Mouse (Mus musculus): Measurements from ENCODE around the gene Olfr1186. TPM values are rescaled to one million over a fixed set of nuclear protein-coding genes. Genes with fewer than 3 reads are reported as not detected.
"Not testable (repeated sequence)": the region's sequence is repeated elsewhere in the genome, so short reads cannot be mapped to it uniquely, and the experiment has no call there.

Gene Olfr1186
- polyA plus RNA-seq (2012; rRNA removed), result not detected in 2 replicates

- WGBS, result 65% methylated on average over 2 of the region's 2 CpGs
- TF ChIP-seq POLR2A (IDR thresholded peaks at IDR 0.05; ENCODE audit: borderline replicate concordance, extremely low read depth, low read depth, low read length) (no peak), CTCF (IDR thresholded peaks at IDR 0.05; ENCODE audit: insufficient read depth, low read length) (no peak)
- no peak for DNase-seq
- Histone ChIP-seq H3K4me3 (replicated peaks; ENCODE audit: extremely low read depth, low read depth, low read length) (no peak within 1 kb of the TSS), H3K4me1 (ENCODE audit: control insufficient read depth, insufficient read depth, low read length) (no peaks in the 10 kb centered on the region)
Observed at GRCm38 (mm10) chr2:88518251-88518650, at the start of gene Olfr1186. TSS of gene Olfr1186 (plus strand) at chr2:88518551.

- DNase-seq, result no peak
- Histone ChIP-seq H3K4me1 (ENCODE audit: control insufficient read depth, insufficient read depth, low read length) (no peaks in the 10 kb centered on the region), H3K4me3 (replicated peaks; ENCODE audit: extremely low read depth, low read depth, low read length) (no peak within 1 kb of the TSS)
- WGBS, result 79% methylated on average over 2 of the region's 2 CpGs
- TF ChIP-seq CTCF (IDR thresholded peaks at IDR 0.05; ENCODE audit: insufficient read depth, low read length) (no peak), POLR2A (IDR thresholded peaks at IDR 0.05; ENCODE audit: borderline replicate concordance, extremely low read depth, low read depth, low read length) (no peak)
Observed at GRCm38 (mm10) chr2:88483298-88483697, 35.1 kb upstream of the Olfr1186 start, which contains the start of gene Olfr1184. TSS of gene Olfr1184 (plus strand) at chr2:88483598.

GRCm38 (mm10) chr2:88493020-88493419 lies 25.3 kb upstream of the Olfr1186 start, which contains the start of gene Olfr1185-ps1:
TSS of gene Olfr1185-ps1 (plus strand) at chr2:88493320.
- WGBS, result 56% methylated on average over 2 of the region's 2 CpGs
- DNase-seq, result no peak
- TF ChIP-seq CTCF (IDR thresholded peaks at IDR 0.05; ENCODE audit: insufficient read depth, low read length) (no peak), POLR2A (IDR thresholded peaks at IDR 0.05; ENCODE audit: borderline replicate concordance, extremely low read depth, low read depth, low read length) (no peak)

GRCm38 (mm10) chr2:88525720-88526119 lies 7.4 kb downstream of the Olfr1186 start:
- 59% methylated on average over 3 of the region's 3 CpGs for WGBS
- H3K4me3 ChIP-seq (replicated peaks; ENCODE audit: extremely low read depth, low read depth, low read length), result no peak overlapping the region
- DNase-seq, result no peak
- TF ChIP-seq CTCF (IDR thresholded peaks at IDR 0.05; ENCODE audit: insufficient read depth, low read length) (no peak), POLR2A (IDR thresholded peaks at IDR 0.05; ENCODE audit: borderline replicate concordance, extremely low read depth, low read depth, low read length) (no peak)
- no peaks in the 10 kb centered on the region for H3K4me1 ChIP-seq (ENCODE audit: control insufficient read depth, insufficient read depth, low read length)

More at GRCm38 (mm10) chr2:88493020-88493419, 25.3 kb upstream of the Olfr1186 start, which contains the start of gene Olfr1185-ps1:
- H3K4me1 ChIP-seq (ENCODE audit: control insufficient read depth, insufficient read depth, low read length), result no peaks in the 10 kb centered on the region
- no peak within 1 kb of the TSS for H3K4me3 ChIP-seq (replicated peaks; ENCODE audit: extremely low read depth, low read depth, low read length)

- H3K4me3 ChIP-seq (replicated peaks; ENCODE audit: extremely low read depth, low read depth, low read length), result no peak within 1 kb of the TSS
- H3K4me1 ChIP-seq (ENCODE audit: control insufficient read depth, insufficient read depth, low read length), result no peaks in the 10 kb centered on the region
- 74% methylated on average over 2 of the region's 2 CpGs for WGBS
- TF ChIP-seq POLR2A (IDR thresholded peaks at IDR 0.05; ENCODE audit: borderline replicate concordance, extremely low read depth, low read depth, low read length), result no peak
- no peak for TF ChIP-seq CTCF (IDR thresholded peaks at IDR 0.05; ENCODE audit: insufficient read depth, low read length)
- no peak for DNase-seq
Observed at GRCm38 (mm10) chr2:88556635-88557034, 38.3 kb downstream of the Olfr1186 start, which contains the start of gene Olfr1188. TSS of gene Olfr1188 (plus strand) at chr2:88556935.

GRCm38 (mm10) chr2:88572696-88573095 lies 54.3 kb downstream of the Olfr1186 start:
- H3K4me1 ChIP-seq (ENCODE audit: control insufficient read depth, insufficient read depth, low read length); H3K4me3 ChIP-seq (replicated peaks; ENCODE audit: extremely low read depth, low read depth, low read length); DNase-seq: not testable (repeated sequence)
- WGBS, result 83% methylated on average over 12 of the region's 12 CpGs

Other genes with a start within 250 kb of the Olfr1186 start
- gene Olfr1173, start 238.7 kb upstream of the Olfr1186 start, polyA plus RNA-seq (2012; rRNA removed), result not detected in 2 replicates
- not detected in 2 replicates for gene Olfr1174-ps, start 203.4 kb upstream of the Olfr1186 start, polyA plus RNA-seq (2012; rRNA removed)
- gene Olfr1175-ps, start 191.3 kb upstream of the Olfr1186 start, polyA plus RNA-seq (2012; rRNA removed), result not detected in 2 replicates
- gene Olfr1176, start 181.8 kb upstream of the Olfr1186 start, polyA plus RNA-seq (2012; rRNA removed), result not detected in 2 replicates
- gene Olfr1177-ps, start 172.1 kb upstream of the Olfr1186 start, polyA plus RNA-seq (2012; rRNA removed), result not detected in 2 replicates
- not detected in 2 replicates for gene Olfr1178, start 131.5 kb upstream of the Olfr1186 start, polyA plus RNA-seq (2012; rRNA removed)
- not detected in 2 replicates for gene Olfr1179, start 112.1 kb upstream of the Olfr1186 start, polyA plus RNA-seq (2012; rRNA removed)
- not detected in 2 replicates for gene Olfr1180, start 99.4 kb upstream of the Olfr1186 start, polyA plus RNA-seq (2012; rRNA removed)
- gene Olfr1181, start 92.4 kb upstream of the Olfr1186 start, polyA plus RNA-seq (2012; rRNA removed), result not detected in 2 replicates
- not detected in 2 replicates for gene Gm13757, start 69.4 kb upstream of the Olfr1186 start, polyA plus RNA-seq (2012; rRNA removed)
- not detected in 2 replicates for gene Olfr1183, start 63.7 kb upstream of the Olfr1186 start, polyA plus RNA-seq (2012; rRNA removed)
- gene Olfr1184, start 35.0 kb upstream of the Olfr1186 start, polyA plus RNA-seq (2012; rRNA removed), result not detected in 2 replicates
- gene Olfr1185-ps1, start 25.2 kb upstream of the Olfr1186 start, polyA plus RNA-seq (2012; rRNA removed), result not detected in 2 replicates
- not detected in 2 replicates for gene Olfr1188, start 38.4 kb downstream of the Olfr1186 start, polyA plus RNA-seq (2012; rRNA removed)
- gene Olfr1189, start 67.9 kb downstream of the Olfr1186 start, polyA plus RNA-seq (2012; rRNA removed), result not detected in 2 replicates
- gene Olfr1191-ps1, start 122.0 kb downstream of the Olfr1186 start, polyA plus RNA-seq (2012; rRNA removed), result not detected in 2 replicates
- gene Olfr1192-ps1, start 130.0 kb downstream of the Olfr1186 start, polyA plus RNA-seq (2012; rRNA removed), result not detected in 2 replicates
- not detected in 2 replicates for gene Olfr1193, start 157.1 kb downstream of the Olfr1186 start, polyA plus RNA-seq (2012; rRNA removed)
- not detected in 2 replicates for gene Olfr1195, start 170.6 kb downstream of the Olfr1186 start, polyA plus RNA-seq (2012; rRNA removed)
- gene Olfr1196, start 186.0 kb downstream of the Olfr1186 start, polyA plus RNA-seq (2012; rRNA removed), result not detected in 2 replicates
- gene Olfr1197, start 213.8 kb downstream of the Olfr1186 start, polyA plus RNA-seq (2012; rRNA removed), result not detected in 2 replicates
- not detected in 2 replicates for gene Olfr1198, start 232.8 kb downstream of the Olfr1186 start, polyA plus RNA-seq (2012; rRNA removed)
- not detected in 2 replicates for gene Olfr1199, start 241.9 kb downstream of the Olfr1186 start, polyA plus RNA-seq (2012; rRNA removed)

Data from lung, adult 2 months (tissue).